Mouse (Mus musculus) adrenal gland, postnatal 4 days (tissue): ENCODE measurements around the gene Olfr527. TPM values are rescaled to one million over a fixed set of nuclear protein-coding genes. Genes with fewer than 3 reads are reported as not detected.

Source experiments
- DNase-seq, 2 experiments: peaks; one replicate each; pipeline ENCODE4 v3.0.0; 2021 to 2022; ENCODE audit warnings: low spot score in 2 of 2, mixed read lengths in 2 of 2
- long read RNA-seq, 2 experiments: library from polyadenylated mRNA; stranded (forward); transcript quantifications; one replicate each; pipeline ENCODE4 v2.0.0; 2021
- total RNA-seq, 2 experiments: library from RNA; stranded (reverse); gene quantifications; 2 replicates each; pipeline ENCODE4 v1.2.3; 2021

Olfr527 gene
- not detected for total RNA-seq
- long read RNA-seq, experiment 1: 0 reads
- long read RNA-seq, experiment 2: 0 reads

- DNase-seq: no peak
Measured at GRCm38 (mm10) chr7:140333717-140334116, at the start of gene Olfr527. TSS of gene Olfr527 (plus strand) at chr7:140334017.

- no peak for DNase-seq
Measured at GRCm38 (mm10) chr7:140295746-140296145, 38.1 kb upstream of the Olfr527 start.

- no peak for DNase-seq
Measured at GRCm38 (mm10) chr7:140296876-140297275, 36.9 kb upstream of the Olfr527 start.

- no peak for DNase-seq
Measured at GRCm38 (mm10) chr7:140299416-140299815, 34.4 kb upstream of the Olfr527 start.

- no peak for DNase-seq
Measured at GRCm38 (mm10) chr7:140319861-140320385, 13.9 kb upstream of the Olfr527 start.

GRCm38 (mm10) chr7:140320558-140320957, 13.3 kb upstream of the Olfr527 start, which contains the start of gene Olfr525:
TSS of gene Olfr525 (plus strand) at chr7:140320858.
- no peak for DNase-seq

GRCm38 (mm10) chr7:140321135-140321534, 12.7 kb upstream of the Olfr527 start:
- no peak for DNase-seq

- no peak for DNase-seq
Measured at GRCm38 (mm10) chr7:140329766-140330304, 4.0 kb upstream of the Olfr527 start.

GRCm38 (mm10) chr7:140361571-140361970, 27.8 kb downstream of the Olfr527 start, which contains the start of gene Olfr60:
TSS of gene Olfr60 (minus strand) at chr7:140361671.
- no peak for DNase-seq

- no peak for DNase-seq
Measured at GRCm38 (mm10) chr7:140374300-140374699, 40.5 kb downstream of the Olfr527 start.

- DNase-seq: no peak
Measured at GRCm38 (mm10) chr7:140376231-140376630, 42.4 kb downstream of the Olfr527 start, which contains the start of gene Olfr530. TSS of gene Olfr530 (minus strand) at chr7:140376331.

GRCm38 (mm10) chr7:140376911-140377310, 43.1 kb downstream of the Olfr527 start:
- no peak for DNase-seq

Other genes with a start within 250 kb of the Olfr527 start
- not detected for gene Prap1, start 240.6 kb upstream of the Olfr527 start, total RNA-seq
- gene Fuom, start 231.6 kb upstream of the Olfr527 start, total RNA-seq: 10 to 100 TPM; 65.1 to 72.4 TPM
- gene Paox, start 218.2 kb upstream of the Olfr527 start, total RNA-seq: 10 to 100 TPM; 20.4 to 21.0 TPM
- 100 to 1,000 TPM; 290 to 325 TPM for gene Echs1, start 217.5 kb upstream of the Olfr527 start, total RNA-seq
- gene Mtg1, start 196.5 kb upstream of the Olfr527 start, total RNA-seq: 10 to 100 TPM; 33.6 to 35.8 TPM
- 1 to 10 TPM; 1.7 to 2.6 TPM for gene Sprn, start 179.1 kb upstream of the Olfr527 start, total RNA-seq
- not detected for gene Olfr522, start 169.3 kb upstream of the Olfr527 start, total RNA-seq
- not detected for gene Olfr523, start 160.8 kb upstream of the Olfr527 start, total RNA-seq
- not detected for gene Olfr524, start 128.1 kb upstream of the Olfr527 start, total RNA-seq
- gene Cd163l1, start 115.8 kb upstream of the Olfr527 start, total RNA-seq: not detected
- not detected for gene 5830411N06Rik, start 86.7 kb upstream of the Olfr527 start, total RNA-seq
- gene Olfr525, start 13.2 kb upstream of the Olfr527 start, total RNA-seq: not detected
- gene Olfr60, start 27.7 kb downstream of the Olfr527 start, total RNA-seq: not detected
- not detected for gene Olfr530, start 42.3 kb downstream of the Olfr527 start, total RNA-seq
- not detected for gene Olfr531, start 68.9 kb downstream of the Olfr527 start, total RNA-seq
- not detected for gene Olfr532, start 87.6 kb downstream of the Olfr527 start, total RNA-seq
- not detected for gene Olfr533, start 129.4 kb downstream of the Olfr527 start, total RNA-seq
- not detected for gene Olfr535, start 150.2 kb downstream of the Olfr527 start, total RNA-seq
- gene Olfr536, start 173.4 kb downstream of the Olfr527 start, total RNA-seq: not detected
- gene Olfr538, start 233.9 kb downstream of the Olfr527 start, total RNA-seq: not detected